Mouse (Mus musculus) adrenal gland, postnatal 0 days (tissue): ENCODE measurements around the gene Fgf8. TPM values are rescaled to one million over a fixed set of nuclear protein-coding genes. Genes with fewer than 3 reads are reported as not detected.

Source experiments
- polyA plus RNA-seq: library from polyadenylated mRNA; unstranded; fragments of >200 nt; fragmentation: Nextera tagmentation; extraction: Ambion mirVana; gene quantifications from 2 replicates; pipeline ENCODE4 v1.2.1, GENCODE M21; 2015

The Fgf8 gene
- polyA plus RNA-seq, result 0.28 and 3.5 TPM in 2 replicates

DNA sequence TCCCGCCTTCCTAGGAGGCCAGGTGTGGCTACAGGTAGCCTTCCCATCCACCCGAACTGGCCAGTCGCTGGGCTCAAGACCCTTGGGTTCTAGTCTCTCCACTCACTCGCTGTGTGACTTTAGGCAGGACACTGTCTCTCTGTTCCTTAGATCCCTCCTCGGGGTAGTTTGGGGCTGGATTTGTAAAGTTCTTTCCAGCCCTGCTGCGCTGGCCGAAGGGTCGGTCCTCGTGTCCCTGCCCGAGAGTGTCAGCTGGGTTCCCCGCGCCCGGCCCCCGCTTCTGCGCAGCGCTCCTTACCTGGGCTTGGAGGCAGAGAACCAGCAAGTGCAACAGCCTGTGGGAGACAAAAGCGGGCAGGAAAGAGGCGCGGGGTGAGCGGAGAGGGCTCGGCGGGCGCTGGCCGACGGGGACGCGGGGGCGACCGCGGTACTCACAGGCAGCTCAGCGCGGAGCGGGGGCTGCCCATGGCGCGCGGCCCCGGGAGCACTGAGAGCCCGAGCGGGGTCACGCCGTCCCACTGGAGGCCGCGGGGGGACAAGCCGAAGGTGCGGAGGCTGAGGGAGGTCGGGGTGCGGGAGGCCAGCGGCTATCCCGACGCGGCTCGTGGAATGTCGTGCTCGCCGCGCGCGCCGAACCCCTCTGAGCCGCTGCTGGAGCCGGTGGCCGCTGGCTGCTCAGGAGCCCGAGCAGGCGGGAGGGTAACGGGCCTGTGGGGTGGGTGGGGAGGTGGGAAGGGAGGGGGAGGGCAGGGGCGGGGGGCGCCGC lies at the start of gene Fgf8:
TSS of gene Fgf8 (minus strand) at position 698 of the 766 bp plus-strand sequence.

DNA sequence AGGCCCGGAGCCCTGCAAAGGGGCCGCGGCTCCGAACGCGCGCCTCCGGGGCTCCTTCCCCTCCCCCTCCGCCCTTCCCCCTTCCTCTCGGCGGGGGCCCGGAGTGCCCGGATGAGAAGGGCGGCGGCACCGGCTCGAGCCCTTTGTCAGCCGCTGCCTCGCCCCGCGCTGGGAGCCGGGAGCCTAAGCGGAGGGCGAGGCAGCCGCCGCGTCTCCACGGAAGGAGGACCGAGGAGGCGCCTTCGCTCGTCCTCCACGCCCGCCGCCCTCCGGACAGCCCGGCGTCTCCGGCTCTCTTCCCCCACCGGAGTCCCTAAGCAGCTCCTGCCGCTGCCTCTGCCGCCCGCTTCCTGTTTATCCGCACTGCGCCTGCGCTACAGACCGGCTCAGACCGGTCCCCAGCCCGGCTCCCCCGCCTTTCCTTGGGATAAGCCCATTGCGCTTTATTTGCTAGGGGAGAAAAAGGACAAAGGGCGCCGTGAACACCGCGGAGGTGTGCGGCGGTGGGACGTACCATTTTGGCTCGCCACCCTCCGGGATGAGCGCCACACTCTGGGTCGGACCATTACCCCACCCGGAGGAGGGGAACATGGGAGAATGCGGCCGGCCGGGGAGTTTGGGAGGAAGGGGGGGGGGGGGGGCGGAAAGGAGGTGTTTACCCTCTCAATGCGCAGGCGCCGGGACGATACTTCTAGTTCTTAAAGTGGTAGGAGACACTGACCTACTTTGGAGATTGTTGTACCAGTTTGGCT lies 40.6 kb upstream of the Fgf8 start, which contains the start of gene Mgea5:
TSS of gene Mgea5 (minus strand) at position 657 of the 752 bp plus-strand sequence.

DNA sequence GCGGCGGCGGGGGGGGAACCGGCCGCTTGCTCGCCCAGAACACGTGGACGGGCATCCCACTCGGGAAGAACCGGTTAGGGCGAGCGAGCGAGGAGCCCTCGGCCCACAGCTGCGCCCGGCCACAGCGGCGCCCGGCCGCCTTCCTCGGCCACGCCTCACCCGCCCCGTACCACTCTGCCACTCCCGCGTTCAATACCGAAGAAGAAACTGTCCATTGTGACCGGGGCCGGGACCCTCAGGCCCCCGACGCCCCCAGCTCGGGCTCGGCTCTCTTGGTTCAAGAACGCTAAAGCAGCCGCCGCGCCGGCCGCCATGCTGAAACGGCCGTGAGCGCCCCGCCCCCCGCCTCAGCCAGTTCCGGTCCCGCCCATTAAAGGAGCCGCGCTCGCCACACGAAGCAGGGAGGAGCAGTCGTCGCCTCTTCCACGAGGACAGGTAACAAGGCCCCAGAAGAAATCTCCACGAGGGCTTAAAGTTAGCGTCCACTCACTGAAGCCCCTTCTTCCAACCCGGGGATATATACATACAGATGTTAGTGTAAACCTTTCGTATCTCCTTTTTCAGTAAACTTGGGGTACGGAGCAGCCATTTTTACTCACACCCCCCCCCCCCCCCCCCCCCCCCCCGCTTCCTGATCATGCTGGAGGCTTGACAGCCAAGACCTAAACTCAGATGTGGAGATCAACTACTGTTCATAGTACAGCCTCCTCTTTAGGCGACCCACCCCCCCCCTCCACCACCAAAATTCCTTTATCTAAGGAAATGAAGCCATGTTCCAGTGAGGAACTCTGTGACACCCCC lies 6.7 kb upstream of the Fgf8 start, which contains the start of gene Npm3:
TSS of gene Npm3 (minus strand) at position 349 of the 801 bp plus-strand sequence.

Other genes with a start within 250 kb of the Fgf8 start
- gene Poll, start 182.4 kb downstream of the Fgf8 start, polyA plus RNA-seq, result 9.5 and 13.8 TPM in 2 replicates
- gene Gm17018, start 182.3 kb downstream of the Fgf8 start, polyA plus RNA-seq, result 39.9 and 45.5 TPM in 2 replicates
- 4.5 and 5.0 TPM in 2 replicates for gene Fbxw4, start 82.6 kb downstream of the Fgf8 start, polyA plus RNA-seq
- 15.0 and 18.1 TPM in 2 replicates for gene Npm3, start 6.7 kb upstream of the Fgf8 start, polyA plus RNA-seq
- gene Mgea5, start 40.9 kb upstream of the Fgf8 start, polyA plus RNA-seq, result 29.3 and 36.2 TPM in 2 replicates
- gene Kcnip2, start 73.1 kb upstream of the Fgf8 start, polyA plus RNA-seq, result 0.55 and 1.4 TPM in 2 replicates